Comparison of ENCODE assay signal across 14 mouse cellular contexts in the genomic region with DNA sequence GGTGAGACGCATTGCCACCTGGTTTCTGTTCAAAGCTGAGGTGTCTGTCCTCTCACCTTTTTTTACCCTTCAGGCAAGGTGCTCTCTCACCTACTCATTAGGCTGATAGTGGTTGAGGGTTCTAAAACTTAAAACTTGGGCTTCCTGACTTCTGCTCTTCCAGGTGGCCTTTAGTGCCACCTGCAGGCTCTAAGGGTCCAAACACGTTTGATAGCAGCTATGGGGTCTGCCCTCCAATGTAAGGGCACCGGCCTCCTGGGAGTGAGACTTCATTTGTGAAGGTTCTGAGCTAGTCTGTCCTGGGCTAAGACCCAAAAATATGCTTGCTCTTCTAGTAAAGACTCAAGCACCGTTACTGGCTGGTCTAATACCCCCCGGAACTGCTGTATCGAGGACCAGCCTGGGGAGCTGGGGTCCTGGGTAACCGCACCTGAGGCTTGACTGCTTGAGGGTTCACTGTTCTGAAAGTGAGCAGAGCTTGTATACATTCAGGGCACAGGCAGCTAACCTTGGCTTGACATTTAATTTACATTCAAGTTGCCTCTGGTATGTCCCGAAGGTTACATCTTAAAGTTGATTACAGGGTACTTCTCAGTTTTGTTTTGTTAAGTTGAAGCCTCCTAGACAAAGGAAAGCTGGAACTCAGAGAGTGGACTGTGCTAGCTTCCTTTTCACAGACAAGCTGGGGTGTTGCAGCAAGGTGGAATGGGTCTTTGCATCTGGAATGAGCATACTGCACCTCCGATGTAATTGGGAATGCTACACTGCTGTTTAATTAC. TPM values are rescaled to one million over a fixed set of nuclear protein-coding genes. Genes with fewer than 3 reads are reported as not detected.
A peak's percentile ranks its signal among the peaks of the same experiment; 100 is the strongest.
DNase-seq lines count a peak whose midpoint lies in the region; ATAC-seq and TF ChIP-seq lines count a peak whose summit lies in the region.
"Had no signal": no experiment of that assay in that cellular context is flagged by ENCODE, and none has a peak within 500 bp of the region (broad histone marks: within the 10 kb centered on the region; RNA-seq: fewer than 3 reads in every experiment).

No protein-coding gene starts in this region.

- H3K9ac ChIP-seq in limb, embryonic 13.5 days, result 0 out of 2 replicates have a peak overlapping the region, but pooled peaks have one; percentile 46
- H3K9ac ChIP-seq in ES-E14 (ENCODE audit: insufficient read depth, low read depth, low read length, poor library complexity, severe bottlenecking), result peak overlapping the region; percentile 54; the same call in 1 of the 2 replicates
- H3K9ac ChIP-seq: embryonic facial prominence, embryonic 15.5 days; hindbrain, embryonic 15.5 days had no signal

- peaks cover 43% of the 10 kb centered on the region for H3K36me3 ChIP-seq in erythroblast, embryonic 14.5 days (ENCODE audit: control insufficient read depth)
- no peaks in the 10 kb centered on the region for H3K36me3 ChIP-seq in limb, embryonic 13.5 days
- H3K36me3 ChIP-seq in limb, embryonic 10.5 days, result peaks cover 5% of the 10 kb centered on the region; the same call in 1 of the 2 replicates
- H3K36me3 ChIP-seq in ES-E14 (ENCODE audit: control insufficient read depth, insufficient read depth, low read length, poor library complexity, severe bottlenecking), result no peaks in the 10 kb centered on the region
- H3K36me3 ChIP-seq: hindbrain, embryonic 15.5 days; stomach, embryonic 15.5 days had no signal

- no peak overlapping the region for H3K27ac ChIP-seq in limb, embryonic 13.5 days
- no peak overlapping the region for H3K27ac ChIP-seq in limb, embryonic 10.5 days
- peak overlapping the region; percentile 76 for H3K27ac ChIP-seq in ES-E14 (ENCODE audit: insufficient read depth, low read depth, low read length, poor library complexity, severe bottlenecking)
- H3K27ac ChIP-seq: embryonic facial prominence, embryonic 15.5 days; hindbrain, embryonic 15.5 days; macrophage; stomach, embryonic 15.5 days had no signal

- peak overlapping the region; percentile 93 for H3K4me3 ChIP-seq in erythroblast, embryonic 14.5 days (replicated peaks)
- H3K4me3 ChIP-seq in limb, embryonic 13.5 days, result no peak overlapping the region
- no peak overlapping the region for H3K4me3 ChIP-seq in limb, embryonic 10.5 days
- H3K4me3 ChIP-seq in ES-E14 (ENCODE audit: insufficient read depth in 1 of 2, low read depth in 1 of 2, low read length in 2 of 2, poor library complexity in 1 of 2, severe bottlenecking in 1 of 2), result 0 out of 4 replicates have a peak overlapping the region, but pooled peaks of 1 of the 2 experiments have one; percentile 14
- H3K4me3 ChIP-seq: hindbrain, embryonic 15.5 days; stomach, embryonic 15.5 days had no signal

- no peak overlapping the region for H3K4me2 ChIP-seq in limb, embryonic 13.5 days (replicated peaks)

- WGBS in limb, embryonic 13.5 days, result 71% methylated on average over 9 of the region's 9 CpGs
- 80% methylated on average over 9 of the region's 9 CpGs for WGBS in limb, embryonic 10.5 days

- in situ Hi-C loops in ES-E14 (cut with MboI; ENCODE audit: low sequenced_read_pairs in 2 of 2, unreplicated experiment in 2 of 2), result no loop called here

- no peak for ATAC-seq in erythroblast, adult 5-6 weeks (replicated peaks; ENCODE audit: low FRiP score, poor library complexity, severe bottlenecking)
- no peak for ATAC-seq in limb, embryonic 13.5 days (ENCODE audit: low FRiP score, low read depth)
- peak; percentile 33; the same call in 1 of the 2 replicates for ATAC-seq in megakaryocyte-erythroid progenitor cell, adult 5-6 weeks (replicated peaks; ENCODE audit: low FRiP score, low TSS enrichment, poor library complexity, severe bottlenecking)
- ATAC-seq in monocyte, adult 5-6 weeks (replicated peaks; ENCODE audit: insufficient number of reproducible peaks, low FRiP score, low TSS enrichment, poor library complexity, severe bottlenecking), result no peak

- H3K27me3 ChIP-seq in erythroblast, embryonic 14.5 days (ENCODE audit: control insufficient read depth), result no peaks in the 10 kb centered on the region
- H3K27me3 ChIP-seq in limb, embryonic 13.5 days, result no peaks in the 10 kb centered on the region
- no peaks in the 10 kb centered on the region for H3K27me3 ChIP-seq in limb, embryonic 10.5 days (ENCODE audit: low read depth, poor library complexity, severe bottlenecking)
- H3K27me3 ChIP-seq: embryonic facial prominence, embryonic 15.5 days; hindbrain, embryonic 15.5 days; stomach, embryonic 15.5 days had no signal

- DNase-seq in limb, embryonic 10.5 days (ENCODE audit: low spot score), result no peak
- DNase-seq in ES-E14 (ENCODE audit: low read depth, low spot score), result no peak
- DNase-seq in cerebellum, adult 11-12 months, result no peak
- DNase-seq: gastrocnemius, postnatal 36 days; layer of hippocampus, postnatal 36 days had no signal

- H3K4me1 ChIP-seq in erythroblast, embryonic 14.5 days (ENCODE audit: control insufficient read depth), result peaks cover 67% of the 10 kb centered on the region
- peaks cover 24% of the 10 kb centered on the region for H3K4me1 ChIP-seq in limb, embryonic 13.5 days
- peaks cover 27% of the 10 kb centered on the region for H3K4me1 ChIP-seq in limb, embryonic 10.5 days
- H3K4me1 ChIP-seq in ES-E14 (ENCODE audit: control insufficient read depth in 2 of 2, insufficient read depth in 2 of 2, low read length in 2 of 2, poor library complexity in 1 of 2), result peaks cover 3 to 21% of the 10 kb centered on the region in 2 experiments

- H3K9me3 ChIP-seq in erythroblast, embryonic 14.5 days (ENCODE audit: control insufficient read depth, low read length), result no peaks in the 10 kb centered on the region
- H3K9me3 ChIP-seq in limb, embryonic 13.5 days, result no peaks in the 10 kb centered on the region
- no peaks in the 10 kb centered on the region for H3K9me3 ChIP-seq in limb, embryonic 10.5 days (replicated peaks)
- no peaks in the 10 kb centered on the region for H3K9me3 ChIP-seq in ES-E14 (ENCODE audit: control insufficient read depth, insufficient read depth, low read depth, low read length)
- H3K9me3 ChIP-seq: embryonic facial prominence, embryonic 15.5 days; hindbrain, embryonic 15.5 days; stomach, embryonic 15.5 days had no signal

TF ChIP-seq in ES-E14, 5 proteins besides CTCF, POLR2A, EP300 and RAD21:
- TF ChIP-seq ZNF384 (IDR thresholded peaks at IDR 0.05; ENCODE audit: low read depth, low read length) (no peak), MAFK (IDR thresholded peaks at IDR 0.05; ENCODE audit: insufficient read depth, low read depth, low read length) (no peak), ZC3H11A (IDR thresholded peaks at IDR 0.05; ENCODE audit: borderline replicate concordance, low read depth, low read length) (no peak), CHD2 (IDR thresholded peaks at IDR 0.05; ENCODE audit: low read depth, low read length) (no peak), HCFC1 (IDR thresholded peaks at IDR 0.05; ENCODE audit: borderline replicate concordance, insufficient read depth, low read length) (no peak)
TF ChIP-seq in ES-E14: peak in this region for 0.

RNA-seq across cellular contexts. Expression of a gene that starts 41.3 kb away (rescaled TPM):
- not detected in 2 replicates for polyA plus RNA-seq in erythroblast, embryonic 14.5 days (2012)
- 1.0 TPM in 1 of 2 replicates, not detected in the other for total RNA-seq in erythroblast, adult 5-6 weeks (2015; ENCODE audit: low replicate concordance)
- not detected in 2 replicates for total RNA-seq in erythroblast, adult 5-6 weeks (2017; ENCODE audit: low replicate concordance)
- 1.6 TPM in 2 replicates for polyA plus RNA-seq in limb, embryonic 13.5 days (2015; fragmentation: Nextera tagmentation; extraction: Ambion mirVana)
- polyA plus RNA-seq in limb, embryonic 10.5 days (2016; fragmentation: Nextera tagmentation; extraction: Ambion mirVana), result 0.23 and 0.53 TPM in 2 replicates
- 0.98 and 1.2 TPM in 2 replicates for total RNA-seq in ES-E14 (2012; rRNA removed)
- total RNA-seq in megakaryocyte-erythroid progenitor cell, adult 5-6 weeks (2014; fragmentation: Nextera tagmentation), result not detected in 2 replicates
- total RNA-seq in megakaryocyte-erythroid progenitor cell, adult 5-6 weeks (2017), result 1.0 TPM in 1 of 2 replicates, not detected in the other
- total RNA-seq in monocyte, adult 5-6 weeks (2017), result not detected in 3 replicates
- total RNA-seq: gastrocnemius, postnatal 36 days had no signal
- polyA plus RNA-seq: macrophage had no signal

RNA-seq across cellular contexts. Expression of a gene that starts 41.7 kb away (rescaled TPM):
- polyA plus RNA-seq in erythroblast, embryonic 14.5 days (2012), result 2.6 and 3.8 TPM in 2 replicates
- total RNA-seq in erythroblast, adult 5-6 weeks (2015; ENCODE audit: low replicate concordance), result 24.4 and 32.8 TPM in 2 replicates
- total RNA-seq in erythroblast, adult 5-6 weeks (2017; ENCODE audit: low replicate concordance), result 22.2 and 27.3 TPM in 2 replicates
- polyA plus RNA-seq in limb, embryonic 13.5 days (2015; fragmentation: Nextera tagmentation; extraction: Ambion mirVana), result 56.9 and 57.3 TPM in 2 replicates
- 53.0 and 56.4 TPM in 2 replicates for polyA plus RNA-seq in limb, embryonic 10.5 days (2016; fragmentation: Nextera tagmentation; extraction: Ambion mirVana)
- total RNA-seq in ES-E14 (2012; rRNA removed), result 16.4 and 27.3 TPM in 2 replicates
- total RNA-seq in megakaryocyte-erythroid progenitor cell, adult 5-6 weeks (2014; fragmentation: Nextera tagmentation), result 73.1 and 97.2 TPM in 2 replicates
- total RNA-seq in megakaryocyte-erythroid progenitor cell, adult 5-6 weeks (2017), result 74.5 and 81.1 TPM in 2 replicates
- total RNA-seq in monocyte, adult 5-6 weeks (2017), result 12.2 to 18.4 TPM (median 16.7 TPM) in 3 replicates
